22 mouse cellular contexts compared by ENCODE assay signal in the genomic region with DNA sequence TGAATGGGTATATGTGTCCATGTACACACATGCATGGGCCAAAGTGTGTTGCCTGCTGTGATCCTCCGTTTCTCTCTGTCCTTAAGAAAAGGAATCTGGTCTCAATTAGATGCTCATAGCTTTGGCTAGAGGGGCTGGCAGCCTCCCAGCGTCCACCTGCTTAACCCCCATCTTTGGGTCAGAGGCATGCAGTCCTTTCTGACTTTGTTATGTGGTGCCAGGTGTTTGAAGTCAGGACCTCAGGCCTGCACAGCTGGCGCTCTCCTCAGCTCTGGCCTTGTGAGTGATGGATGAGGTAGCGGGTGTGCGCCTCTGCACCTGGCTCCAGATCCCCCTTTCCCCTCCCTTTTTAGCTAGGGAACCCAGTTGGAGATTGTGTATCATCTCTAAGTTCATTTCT. TPM values are rescaled to one million over a fixed set of nuclear protein-coding genes. Genes with fewer than 3 reads are reported as not detected.
DNase-seq lines count a peak whose midpoint lies in the region; ATAC-seq lines count a peak whose summit lies in the region.
"Had no signal": no experiment of that assay in that cellular context is flagged by ENCODE, and none has a peak within 500 bp of the region (broad histone marks: within the 10 kb centered on the region; RNA-seq: fewer than 3 reads in every experiment).

No protein-coding gene starts in this region.

- WGBS in embryonic facial prominence, embryonic 11.5 days: 45% methylated on average over 5 of the region's 5 CpGs
- 25% methylated on average over 5 of the region's 5 CpGs for WGBS in limb, embryonic 15.5 days
- WGBS in midbrain, embryonic 11.5 days: 67% methylated on average over 5 of the region's 5 CpGs

- H3K27me3 ChIP-seq in embryonic facial prominence, embryonic 11.5 days (ENCODE audit: control insufficient read depth, insufficient read depth, low read length): no peaks in the 10 kb centered on the region
- H3K27me3 ChIP-seq in limb, embryonic 15.5 days: no peaks in the 10 kb centered on the region
- H3K27me3 ChIP-seq in midbrain, embryonic 11.5 days (ENCODE audit: control insufficient read depth, insufficient read depth, low read length): no peaks in the 10 kb centered on the region

- no peak overlapping the region for H3K27ac ChIP-seq in embryonic facial prominence, embryonic 11.5 days (replicated peaks; ENCODE audit: low read depth, low read length)
- no peak overlapping the region for H3K27ac ChIP-seq in limb, embryonic 15.5 days
- H3K27ac ChIP-seq in midbrain, embryonic 11.5 days (ENCODE audit: low read depth, low read length): no peak overlapping the region
- H3K27ac ChIP-seq: stomach, postnatal 0 days had no signal

- H3K4me3 ChIP-seq in embryonic facial prominence, embryonic 11.5 days (ENCODE audit: low read depth, low read length): no peak overlapping the region
- H3K4me3 ChIP-seq in limb, embryonic 15.5 days: no peak overlapping the region
- H3K4me3 ChIP-seq in midbrain, embryonic 11.5 days (ENCODE audit: low read depth, low read length): no peak overlapping the region
- H3K4me3 ChIP-seq: erythroblast, embryonic 14.5 days had no signal

- no peak for ATAC-seq in embryonic facial prominence, embryonic 11.5 days (replicated peaks; ENCODE audit: insufficient number of reproducible peaks, low FRiP score, low TSS enrichment, low read depth)
- peak; percentile 53; the same call in 1 of the 2 replicates for ATAC-seq in limb, embryonic 15.5 days (ENCODE audit: insufficient number of reproducible peaks, low FRiP score, low TSS enrichment, low read depth)
- ATAC-seq in midbrain, embryonic 11.5 days (ENCODE audit: low FRiP score): no peak
- ATAC-seq: forebrain, embryonic 16.5 days; hindbrain, embryonic 16.5 days; midbrain, embryonic 16.5 days had no signal

- H3K36me3 ChIP-seq in embryonic facial prominence, embryonic 11.5 days (replicated peaks; ENCODE audit: control insufficient read depth, insufficient read depth, low read depth, low read length): no peaks in the 10 kb centered on the region
- no peaks in the 10 kb centered on the region for H3K36me3 ChIP-seq in limb, embryonic 15.5 days
- H3K36me3 ChIP-seq in midbrain, embryonic 11.5 days (ENCODE audit: control insufficient read depth, insufficient read depth, low read length): no peaks in the 10 kb centered on the region

- no peaks in the 10 kb centered on the region for H3K4me1 ChIP-seq in embryonic facial prominence, embryonic 11.5 days (ENCODE audit: control insufficient read depth, insufficient read depth, low read length)
- H3K4me1 ChIP-seq in limb, embryonic 15.5 days: peaks cover 11% of the 10 kb centered on the region; the same call in 1 of the 2 replicates
- H3K4me1 ChIP-seq in midbrain, embryonic 11.5 days (ENCODE audit: control insufficient read depth, insufficient read depth, low read length): no peaks in the 10 kb centered on the region

- no peaks in the 10 kb centered on the region for H3K9me3 ChIP-seq in embryonic facial prominence, embryonic 11.5 days (replicated peaks; ENCODE audit: control insufficient read depth, low read length)
- no peaks in the 10 kb centered on the region for H3K9me3 ChIP-seq in limb, embryonic 15.5 days
- H3K9me3 ChIP-seq in midbrain, embryonic 11.5 days (ENCODE audit: control insufficient read depth, low read length): no peaks in the 10 kb centered on the region

- H3K9ac ChIP-seq in embryonic facial prominence, embryonic 11.5 days (replicated peaks; ENCODE audit: low read length): no peak overlapping the region
- no peak overlapping the region for H3K9ac ChIP-seq in limb, embryonic 15.5 days
- no peak overlapping the region for H3K9ac ChIP-seq in midbrain, embryonic 11.5 days (ENCODE audit: low read length)

- no peak overlapping the region for H3K4me2 ChIP-seq in embryonic facial prominence, embryonic 11.5 days (ENCODE audit: low read depth, low read length)
- no peak overlapping the region for H3K4me2 ChIP-seq in limb, embryonic 15.5 days
- no peak overlapping the region for H3K4me2 ChIP-seq in midbrain, embryonic 11.5 days
- H3K4me2 ChIP-seq: heart, embryonic 11.5 days had no signal

- DNase-seq in heart, adult 11 months: peak; percentile 59
- DNase-seq in heart, adult 8-10 months (ENCODE audit: low spot score): no peak
- peak; percentile 37 for DNase-seq in A20 (ENCODE audit: low read depth, low spot score)
- DNase-seq in embryonic facial prominence, embryonic 11.5 days (ENCODE audit: low spot score): peak; percentile 54
- no peak for DNase-seq in midbrain, embryonic 11.5 days (ENCODE audit: low spot score, missing footprints)
- DNase-seq in kidney, postnatal 4 days: no peak
- DNase-seq in gastrocnemius, adult 18-20 months (ENCODE audit: low spot score): no peak
- DNase-seq: cerebellum, adult 11 months; gastrocnemius, postnatal 25 days; kidney, adult 2 months; layer of hippocampus, postnatal 36 days; lung, adult 2 months; retina, postnatal 1 day had no signal

RNA-seq across cellular contexts. Expression of a gene that starts 4.1 kb away (rescaled TPM):
- total RNA-seq in heart, adult 8-10 months (2022): under 1 TPM in 3 of 4 experiments, not detected in 1; 0.12 to 0.75 (median 0.38) TPM
- 0.66 TPM in 1 of 2 replicates, not detected in the other for polyA plus RNA-seq in embryonic facial prominence, embryonic 11.5 days (2014; fragmentation: Nextera tagmentation; extraction: Ambion mirVana)
- polyA plus RNA-seq in limb, embryonic 15.5 days (2015; fragmentation: Nextera tagmentation; extraction: Ambion mirVana): 5.1 and 5.6 TPM in 2 replicates
- polyA plus RNA-seq in midbrain, embryonic 11.5 days (2014; fragmentation: Nextera tagmentation; extraction: Ambion mirVana): 0.22 and 0.44 TPM in 2 replicates
- total RNA-seq in gastrocnemius, adult 18-20 months (2021): under 1 TPM; 0.31 to 0.34 TPM
- total RNA-seq: layer of hippocampus, postnatal 36 days; liver, adult 2 months had no signal
- polyA plus RNA-seq: forebrain, embryonic 16.5 days; heart, embryonic 11.5 days; neural tube, embryonic 14.5 days had no signal

RNA-seq across cellular contexts. Expression of a gene that starts 27.3 kb away (rescaled TPM):
- 10 to 100 TPM; 11.7 to 32.6 (median 22.3) TPM for total RNA-seq in heart, adult 8-10 months (2022)
- polyA plus RNA-seq in embryonic facial prominence, embryonic 11.5 days (2014; fragmentation: Nextera tagmentation; extraction: Ambion mirVana): 25.5 TPM in 2 replicates
- polyA plus RNA-seq in limb, embryonic 15.5 days (2015; fragmentation: Nextera tagmentation; extraction: Ambion mirVana): 233 and 345 TPM in 2 replicates
- 16.1 and 17.4 TPM in 2 replicates for polyA plus RNA-seq in midbrain, embryonic 11.5 days (2014; fragmentation: Nextera tagmentation; extraction: Ambion mirVana)
- total RNA-seq in gastrocnemius, adult 18-20 months (2021): 10 to 100 TPM; 31.9 to 63.3 TPM

Comparison
In these comparisons a context has a peak if more than half of its experiments do, and no peak if none do; other contexts are left out.
1. DNase-seq: peak in heart, adult 11 months (single experiment), A20 (single experiment) and embryonic facial prominence, embryonic 11.5 days (single experiment); none in heart, adult 8-10 months (single experiment), midbrain, embryonic 11.5 days (single experiment), kidney, postnatal 4 days (0 of 2) and gastrocnemius, adult 18-20 months (single experiment).